16 mouse cellular contexts compared by ENCODE assay signal in the genomic region with DNA sequence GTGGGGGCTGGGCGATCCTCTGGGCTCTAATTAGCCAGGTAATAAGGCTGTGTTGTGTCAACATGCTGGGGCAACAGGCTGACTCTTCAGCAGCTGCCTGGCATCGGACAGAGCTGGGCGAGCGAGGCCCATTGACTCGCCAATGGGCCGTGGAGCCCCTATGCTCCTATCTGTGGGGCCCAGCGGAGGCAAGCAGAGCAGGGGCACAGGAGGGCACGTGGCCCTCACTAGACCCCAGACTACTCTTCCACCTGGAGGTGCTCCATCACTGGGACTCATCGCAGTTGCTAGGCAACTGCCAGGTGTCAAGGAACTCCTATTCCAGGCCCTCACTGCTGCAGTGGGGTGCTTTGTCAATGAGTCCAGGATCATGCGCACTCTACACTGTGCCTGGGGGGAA.
A peak's percentile ranks its signal among the peaks of the same experiment; 100 is the strongest.
DNase-seq lines count a peak whose midpoint lies in the region; ATAC-seq lines count a peak whose summit lies in the region.
"Had no signal": no experiment of that assay in that cellular context is flagged by ENCODE, and none has a peak within 500 bp of the region (broad histone marks: within the 10 kb centered on the region; RNA-seq: fewer than 3 reads in every experiment).

No protein-coding gene starts in this region.

- WGBS in kidney, embryonic 14.5 days = 39% methylated on average over 10 of the region's 10 CpGs
- WGBS in forebrain, embryonic 11.5 days = 78% methylated on average over 10 of the region's 10 CpGs
- 74% methylated on average over 10 of the region's 10 CpGs for WGBS in hindbrain, embryonic 14.5 days
- WGBS in midbrain, embryonic 16.5 days = 82% methylated on average over 10 of the region's 10 CpGs
- WGBS in heart, embryonic 11.5 days (ENCODE audit: insufficient replicate concordance) = 82% methylated on average over 10 of the region's 10 CpGs

- H3K4me3 ChIP-seq in kidney, embryonic 14.5 days (ENCODE audit: low read length) = no peak overlapping the region
- H3K4me3 ChIP-seq in forebrain, embryonic 11.5 days (ENCODE audit: low read depth, low read length) = no peak overlapping the region
- no peak overlapping the region for H3K4me3 ChIP-seq in hindbrain, embryonic 14.5 days (replicated peaks; ENCODE audit: low read length)
- no peak overlapping the region for H3K4me3 ChIP-seq in midbrain, embryonic 16.5 days (ENCODE audit: low read depth, low read length)
- no peak overlapping the region for H3K4me3 ChIP-seq in heart, embryonic 11.5 days (ENCODE audit: low read depth, low read length)
- H3K4me3 ChIP-seq: liver, embryonic 15.5 days had no signal

- H3K9ac ChIP-seq in kidney, embryonic 14.5 days (ENCODE audit: low read depth, low read length) = no peak overlapping the region
- H3K9ac ChIP-seq in forebrain, embryonic 11.5 days (ENCODE audit: low read length) = no peak overlapping the region
- no peak overlapping the region for H3K9ac ChIP-seq in hindbrain, embryonic 14.5 days
- no peak overlapping the region for H3K9ac ChIP-seq in midbrain, embryonic 16.5 days (ENCODE audit: low read depth, low read length)
- H3K9ac ChIP-seq in heart, embryonic 11.5 days (ENCODE audit: low read depth, low read length) = no peak overlapping the region
- H3K9ac ChIP-seq: liver, embryonic 15.5 days had no signal

- no peak overlapping the region for H3K27ac ChIP-seq in kidney, embryonic 14.5 days (ENCODE audit: low read depth, low read length)
- H3K27ac ChIP-seq in forebrain, embryonic 11.5 days (ENCODE audit: low read depth, low read length) = no peak overlapping the region
- H3K27ac ChIP-seq in hindbrain, embryonic 14.5 days = no peak overlapping the region
- H3K27ac ChIP-seq in midbrain, embryonic 16.5 days (ENCODE audit: low read length) = no peak overlapping the region
- no peak overlapping the region for H3K27ac ChIP-seq in heart, embryonic 11.5 days (ENCODE audit: low read depth, low read length)
- H3K27ac ChIP-seq: liver, embryonic 15.5 days had no signal

- no peaks in the 10 kb centered on the region for H3K36me3 ChIP-seq in kidney, embryonic 14.5 days (ENCODE audit: control insufficient read depth, insufficient read depth, low read length)
- H3K36me3 ChIP-seq in forebrain, embryonic 11.5 days (ENCODE audit: control insufficient read depth, insufficient read depth, low read length) = no peaks in the 10 kb centered on the region
- H3K36me3 ChIP-seq in hindbrain, embryonic 14.5 days (replicated peaks; ENCODE audit: control insufficient read depth, insufficient read depth) = no peaks in the 10 kb centered on the region
- no peaks in the 10 kb centered on the region for H3K36me3 ChIP-seq in midbrain, embryonic 16.5 days (ENCODE audit: control insufficient read depth, insufficient read depth, low read length)
- H3K36me3 ChIP-seq in heart, embryonic 11.5 days (ENCODE audit: control insufficient read depth, insufficient read depth, low read length) = no peaks in the 10 kb centered on the region
- H3K36me3 ChIP-seq: liver, embryonic 15.5 days had no signal

- peaks cover 4% of the 10 kb centered on the region; the same call in 1 of the 2 replicates for H3K9me3 ChIP-seq in kidney, embryonic 14.5 days (ENCODE audit: control insufficient read depth, low read length)
- H3K9me3 ChIP-seq in forebrain, embryonic 11.5 days (ENCODE audit: control insufficient read depth, low read length) = no peaks in the 10 kb centered on the region
- no peaks in the 10 kb centered on the region for H3K9me3 ChIP-seq in hindbrain, embryonic 14.5 days (ENCODE audit: control insufficient read depth, low read length)
- no peaks in the 10 kb centered on the region for H3K9me3 ChIP-seq in midbrain, embryonic 16.5 days (replicated peaks; ENCODE audit: control insufficient read depth, low read length, poor library complexity, severe bottlenecking)
- 0 out of 2 replicates have a peak, but pooled peaks cover 2% of the 10 kb centered on the region for H3K9me3 ChIP-seq in heart, embryonic 11.5 days (replicated peaks; ENCODE audit: control insufficient read depth, low read length)
- H3K9me3 ChIP-seq: liver, embryonic 15.5 days had no signal

- H3K4me1 ChIP-seq in kidney, embryonic 14.5 days (ENCODE audit: control insufficient read depth, insufficient read depth, low read length) = peaks cover 9% of the 10 kb centered on the region; the same call in 1 of the 2 replicates
- H3K4me1 ChIP-seq in forebrain, embryonic 11.5 days (replicated peaks; ENCODE audit: control insufficient read depth, insufficient read depth, low read length) = peaks cover 4% of the 10 kb centered on the region; the same call in 1 of the 2 replicates
- peaks cover 10% of the 10 kb centered on the region for H3K4me1 ChIP-seq in hindbrain, embryonic 14.5 days (replicated peaks; ENCODE audit: control insufficient read depth, insufficient read depth, low read length)
- peaks cover 10% of the 10 kb centered on the region for H3K4me1 ChIP-seq in midbrain, embryonic 16.5 days (ENCODE audit: control insufficient read depth, insufficient read depth, low read length)
- H3K4me1 ChIP-seq in heart, embryonic 11.5 days (ENCODE audit: control insufficient read depth, insufficient read depth, low read length) = no peaks in the 10 kb centered on the region
- H3K4me1 ChIP-seq: liver, embryonic 15.5 days had no signal

- intact Hi-C loops in left cerebral cortex, postnatal 10 days (cut with DNase I) = no loop called here

- H3K4me2 ChIP-seq in kidney, embryonic 14.5 days (replicated peaks; ENCODE audit: low read depth, low read length) = no peak overlapping the region
- H3K4me2 ChIP-seq in forebrain, embryonic 11.5 days (ENCODE audit: low read depth, low read length, severe bottlenecking) = no peak overlapping the region
- no peak overlapping the region for H3K4me2 ChIP-seq in hindbrain, embryonic 14.5 days (replicated peaks)
- H3K4me2 ChIP-seq in midbrain, embryonic 16.5 days (ENCODE audit: low read length) = no peak overlapping the region
- H3K4me2 ChIP-seq in heart, embryonic 11.5 days = no peak overlapping the region
- H3K4me2 ChIP-seq: liver, embryonic 15.5 days had no signal

- DNase-seq in kidney, postnatal 36 days = no peak
- no peak for DNase-seq in forebrain, embryonic 11.5 days (ENCODE audit: low spot score)
- no peak for DNase-seq in hindbrain, embryonic 14.5 days (ENCODE audit: low spot score)
- no peak for DNase-seq in left cerebral cortex, postnatal 10 days (ENCODE audit: extremely low spot score in 1 of 2, low spot score in 2 of 2)
- DNase-seq in testis, postnatal 10 days (ENCODE audit: low spot score) = no peak
- DNase-seq: cerebellum, adult 9-11 months; heart, adult 18-20 months; heart, postnatal 10 days; layer of hippocampus, adult 9-11 months; thymus, postnatal 36 days had no signal

- peaks cover 3% of the 10 kb centered on the region; the same call in 1 of the 2 replicates for H3K27me3 ChIP-seq in kidney, embryonic 14.5 days (ENCODE audit: control insufficient read depth, insufficient read depth, low read length)
- no peaks in the 10 kb centered on the region for H3K27me3 ChIP-seq in forebrain, embryonic 11.5 days (ENCODE audit: control insufficient read depth, insufficient read depth, low read length)
- H3K27me3 ChIP-seq in hindbrain, embryonic 14.5 days (ENCODE audit: control insufficient read depth, insufficient read depth, low read length) = no peaks in the 10 kb centered on the region
- H3K27me3 ChIP-seq in midbrain, embryonic 16.5 days (ENCODE audit: control insufficient read depth, insufficient read depth, low read depth, low read length) = no peaks in the 10 kb centered on the region
- no peaks in the 10 kb centered on the region for H3K27me3 ChIP-seq in heart, embryonic 11.5 days (ENCODE audit: control insufficient read depth, insufficient read depth, low read length)
- H3K27me3 ChIP-seq: liver, embryonic 15.5 days; Patski had no signal

- ATAC-seq in kidney, embryonic 14.5 days (ENCODE audit: low FRiP score, low TSS enrichment) = peak; percentile 95
- peak; percentile 56; the same call in 1 of the 2 replicates for ATAC-seq in forebrain, embryonic 11.5 days (replicated peaks; ENCODE audit: low FRiP score)
- peak; percentile 55; the same call in 1 of the 2 replicates for ATAC-seq in hindbrain, embryonic 14.5 days (ENCODE audit: low FRiP score)
- ATAC-seq in midbrain, embryonic 16.5 days = peak; percentile 77
- no peak; the same call in 1 of the 2 replicates for ATAC-seq in heart, embryonic 11.5 days (replicated peaks; ENCODE audit: insufficient number of reproducible peaks, low FRiP score, low TSS enrichment)
- ATAC-seq: intestine, postnatal 0 days; Patski had no signal
